Mouse (Mus musculus) induced T-regulatory cell, adult 2 months (primary cell): ENCODE measurements around the gene 1700020D05Rik.
"Not testable (repeated sequence)": the region's sequence is repeated elsewhere in the genome, so short reads cannot be mapped to it uniquely, and the experiment has no call there.

Source experiments
- DNase-seq: peaks from one replicate; pipeline ENCODE4 v3.0.0-alpha.2; 2012; ENCODE audit warnings: low read depth

1700020D05Rik gene

DNA sequence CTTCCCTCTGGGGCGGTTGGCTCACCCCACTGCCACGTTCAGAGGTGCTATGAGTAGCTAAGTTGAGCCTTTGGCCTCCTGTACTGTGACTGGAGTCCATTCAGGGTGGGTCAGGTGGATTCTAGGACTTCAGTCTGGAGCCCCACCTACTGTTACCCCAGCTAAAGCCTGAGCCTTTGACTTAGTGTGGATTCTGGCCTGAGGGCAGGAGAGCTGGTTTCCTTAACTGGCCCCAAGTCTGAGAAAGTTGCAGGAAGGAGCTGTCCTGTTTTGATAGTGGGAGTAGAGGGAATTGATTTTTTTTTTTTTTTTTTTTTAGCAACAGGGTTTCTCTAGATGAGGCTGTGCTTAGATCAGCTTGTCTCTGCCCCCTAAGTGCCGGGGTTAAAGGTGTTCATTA, 9.3 kb downstream of the 1700020D05Rik start:
- no peak for DNase-seq

DNA sequence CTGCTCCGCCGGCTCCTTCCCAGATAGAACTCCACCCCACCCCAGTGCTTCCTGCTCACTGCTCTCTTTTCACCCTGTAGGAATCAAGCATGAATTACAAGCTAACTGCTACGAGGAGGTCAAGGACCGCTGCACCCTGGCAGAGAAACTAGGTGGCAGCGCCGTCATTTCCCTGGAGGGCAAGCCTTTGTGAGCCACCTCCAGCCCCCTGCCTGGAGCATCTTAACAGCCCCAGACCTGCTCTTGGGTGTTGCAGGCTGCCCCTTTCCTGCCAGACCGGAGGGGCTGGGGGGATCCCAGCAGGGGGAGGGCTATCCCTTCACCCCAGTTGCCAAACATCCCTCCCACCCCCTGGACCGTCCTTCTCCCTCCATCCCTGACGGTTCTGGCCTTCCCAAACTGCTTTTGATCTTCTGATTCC, 10.3 kb downstream of the 1700020D05Rik start:
- not testable (repeated sequence) for DNase-seq

DNA sequence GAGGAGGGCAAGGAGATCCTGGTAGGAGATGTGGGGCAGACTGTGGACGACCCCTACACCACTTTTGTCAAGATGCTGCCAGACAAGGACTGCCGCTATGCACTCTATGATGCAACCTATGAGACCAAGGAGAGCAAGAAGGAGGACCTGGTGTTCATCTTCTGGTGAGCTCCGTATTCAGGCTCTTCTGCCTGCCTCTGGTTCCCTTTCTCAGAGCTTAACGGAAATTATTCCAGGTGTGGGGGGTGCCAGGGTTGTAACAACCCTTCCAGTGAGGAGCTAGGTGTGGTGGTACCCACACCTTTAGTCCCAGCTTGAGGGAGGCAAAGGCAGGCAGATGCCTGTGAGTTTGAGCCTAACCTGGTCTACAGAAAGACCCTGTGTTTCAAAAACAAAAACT, 10.9 kb downstream of the 1700020D05Rik start:
- DNase-seq, result no peak

DNA sequence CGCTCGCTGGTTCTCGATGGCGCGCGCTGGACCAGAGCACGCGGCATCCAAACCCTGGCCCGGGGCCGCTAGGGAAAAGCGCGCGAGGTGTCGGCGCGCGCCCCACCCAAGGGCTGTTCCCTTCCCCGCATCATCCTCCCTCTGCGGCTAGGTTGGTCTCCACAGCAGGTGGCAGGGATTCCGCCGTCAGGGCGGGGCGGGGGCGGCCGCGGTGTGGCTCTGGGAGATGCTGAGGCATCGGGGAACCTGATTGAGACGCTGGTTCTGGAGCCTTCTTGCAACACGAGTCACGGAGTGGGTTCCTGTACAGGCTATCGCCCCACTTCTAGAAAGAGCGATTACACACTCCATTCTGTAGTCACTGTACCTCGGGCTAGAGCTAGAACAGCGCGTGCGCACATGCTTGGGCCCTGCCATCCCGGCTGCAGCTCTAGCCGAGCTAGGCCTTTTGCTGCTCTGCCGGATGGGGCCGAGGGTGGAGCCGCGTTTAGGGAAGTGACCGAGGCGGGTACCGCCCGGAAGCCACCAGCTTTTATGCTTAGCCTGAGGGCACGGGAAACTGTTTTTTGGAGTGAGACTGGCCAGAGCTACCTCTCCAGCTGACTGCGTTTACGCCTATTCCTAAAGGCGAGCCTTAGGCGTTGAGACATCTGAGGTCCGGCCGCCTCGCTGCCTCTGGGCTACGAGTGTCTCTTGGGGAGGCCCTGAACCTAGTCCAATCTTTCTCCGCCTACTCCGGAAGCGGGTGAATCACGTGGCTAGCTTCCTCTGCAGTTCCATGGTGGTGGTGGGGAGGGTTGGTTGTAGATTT, 12.5 kb downstream of the 1700020D05Rik start:
- DNase-seq, result peak; percentile 96

DNA sequence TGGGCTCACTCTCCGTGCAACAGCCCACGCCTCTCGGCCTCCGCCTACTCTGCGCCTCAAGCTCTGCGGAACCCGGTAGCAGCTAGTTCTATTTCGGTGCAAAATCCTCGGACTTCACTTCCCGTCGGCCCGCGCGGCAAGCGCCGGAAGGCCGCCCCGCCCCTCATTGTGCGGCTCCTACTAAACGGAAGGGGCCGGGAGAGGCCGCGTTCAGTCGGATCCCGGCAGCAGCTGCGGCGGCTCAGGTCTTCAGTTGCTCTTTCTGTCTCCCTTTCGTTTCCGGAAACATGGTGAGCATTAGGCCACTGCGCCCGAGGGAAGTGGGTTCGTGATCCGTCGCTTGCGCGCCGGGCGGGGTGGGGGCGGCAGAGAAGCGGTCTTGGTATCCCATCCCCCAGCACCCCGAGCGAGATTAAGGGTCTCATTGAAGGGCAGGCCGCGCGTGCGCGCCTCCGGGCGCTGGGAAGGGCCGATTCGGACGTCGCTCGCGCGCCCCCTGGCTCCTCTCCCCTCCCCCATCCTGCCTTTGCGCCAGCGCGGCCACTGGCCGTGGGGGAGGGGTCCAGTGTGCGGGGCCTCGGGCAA, 13.2 kb downstream of the 1700020D05Rik start, which contains the start of gene Cfl1:
Gene Cfl1, plus strand, starts transcription at position 143 of the 585 bp plus-strand sequence.
- peak; percentile 97 for DNase-seq

DNA sequence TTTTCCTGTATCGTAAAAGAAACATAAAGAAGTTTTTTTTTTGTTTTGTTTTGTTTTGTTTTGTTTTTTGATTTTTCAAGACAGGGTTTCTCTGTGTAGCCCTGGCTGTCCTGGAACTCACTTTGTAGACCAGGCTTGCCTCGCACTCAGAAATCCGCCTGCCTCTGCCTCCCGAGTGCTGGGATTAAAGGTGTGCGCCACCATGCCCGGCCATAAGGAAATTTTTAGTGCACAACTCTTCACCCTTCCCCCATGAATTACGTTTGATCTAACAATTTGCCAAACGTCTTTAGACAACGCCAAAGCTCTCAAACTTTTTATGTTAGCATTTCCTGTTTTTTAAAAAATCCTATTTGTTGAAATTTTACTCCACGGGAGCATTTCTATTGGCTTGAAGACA, 13.9 kb downstream of the 1700020D05Rik start:
- DNase-seq, result not testable (repeated sequence)

DNA sequence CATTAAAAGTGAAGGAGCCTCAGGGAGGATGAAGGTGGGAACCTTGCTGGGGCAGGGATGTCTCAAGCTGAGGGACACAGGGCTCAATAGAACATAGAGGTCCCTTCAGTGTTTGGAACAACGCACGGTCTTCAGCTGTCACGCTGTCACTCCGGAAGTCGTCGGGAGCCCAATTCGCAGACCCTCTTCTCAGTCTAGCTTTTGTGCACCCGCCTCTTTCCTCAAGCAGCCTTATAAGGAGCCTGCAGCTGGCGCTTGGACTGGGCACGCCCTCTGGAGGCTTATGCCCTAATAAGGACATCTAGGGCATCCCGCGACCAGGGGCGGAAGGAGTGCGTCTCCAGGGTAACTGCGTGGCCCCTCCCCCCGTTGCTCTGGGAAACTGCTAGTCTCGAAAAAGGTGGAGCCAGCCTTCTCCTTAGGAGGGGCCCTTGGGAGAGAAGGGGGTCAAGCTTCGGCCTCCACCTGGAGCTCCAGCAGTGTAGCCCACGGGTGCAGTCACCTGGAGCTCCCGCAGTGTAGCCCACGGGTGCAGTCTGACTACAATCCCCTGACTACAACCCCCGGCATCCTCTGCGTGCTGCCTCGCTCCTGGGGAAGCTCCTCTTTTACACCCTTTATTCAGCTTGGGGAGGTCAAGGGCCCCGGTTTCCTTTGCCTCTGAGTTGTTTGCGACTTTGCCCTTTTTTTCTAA, 14.6 kb downstream of the 1700020D05Rik start:
- peak; percentile 99 for DNase-seq

DNA sequence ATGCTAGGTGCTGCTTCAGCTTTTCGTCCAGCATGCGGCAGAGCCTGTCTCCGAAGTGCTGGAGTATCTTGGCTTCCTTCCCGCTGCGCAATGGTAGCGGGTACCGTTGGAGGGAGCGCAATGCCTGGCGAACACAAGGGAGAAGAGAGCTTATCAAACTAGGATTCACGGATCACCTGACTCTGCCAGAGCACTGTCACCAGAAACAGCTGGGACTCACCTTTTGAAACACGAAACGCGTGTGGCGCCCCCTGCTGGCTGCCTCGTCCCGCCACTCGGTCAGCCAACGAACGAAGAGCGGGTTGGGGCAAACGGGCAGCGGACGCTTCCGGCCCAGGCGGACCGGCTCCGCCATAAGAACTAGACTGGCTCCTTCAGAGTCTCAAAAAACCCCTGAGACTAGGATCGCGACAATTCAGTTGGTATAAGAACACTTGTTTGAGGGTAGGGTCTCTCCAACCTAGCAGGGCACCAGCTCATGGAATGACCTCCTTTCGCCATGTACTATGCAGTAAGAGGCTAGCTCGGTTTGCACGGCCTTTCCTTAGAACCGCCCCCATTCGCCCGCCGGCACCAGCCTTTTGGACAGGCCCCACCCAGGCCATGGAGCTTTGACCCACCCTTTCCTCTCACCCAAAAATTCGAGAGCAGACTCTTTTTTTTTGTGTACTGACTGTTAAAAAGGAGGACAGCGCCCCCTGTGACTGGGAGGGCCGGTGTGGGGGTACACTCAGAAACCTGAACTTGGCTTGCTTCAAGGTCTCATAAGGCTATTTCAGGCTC, 15.6 kb downstream of the 1700020D05Rik start, which contains the start of gene Mus81:
Gene Mus81, minus strand, starts transcription at position 635 of the 783 bp plus-strand sequence.
- DNase-seq, result peak; percentile 99

DNA sequence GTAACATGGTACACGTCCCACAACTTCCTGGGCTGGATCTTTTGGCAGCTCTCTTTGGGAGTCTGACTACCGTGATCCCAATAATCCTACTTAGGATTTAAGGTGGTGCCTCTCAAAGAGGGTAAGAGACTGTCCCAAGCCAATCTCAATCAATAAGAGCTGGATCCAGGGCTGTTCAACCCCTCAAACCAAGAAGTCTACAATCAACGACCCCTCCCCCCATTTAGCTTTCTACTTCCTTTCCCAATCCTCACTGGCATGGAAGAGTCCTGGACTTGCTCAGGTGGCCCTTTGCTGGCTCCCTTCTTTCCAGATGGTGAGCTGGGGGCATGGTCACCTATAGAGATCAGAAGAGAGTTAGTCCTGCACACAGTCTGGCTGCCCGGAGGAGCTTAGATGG, 16.8 kb downstream of the 1700020D05Rik start:
- DNase-seq, result no peak

DNA sequence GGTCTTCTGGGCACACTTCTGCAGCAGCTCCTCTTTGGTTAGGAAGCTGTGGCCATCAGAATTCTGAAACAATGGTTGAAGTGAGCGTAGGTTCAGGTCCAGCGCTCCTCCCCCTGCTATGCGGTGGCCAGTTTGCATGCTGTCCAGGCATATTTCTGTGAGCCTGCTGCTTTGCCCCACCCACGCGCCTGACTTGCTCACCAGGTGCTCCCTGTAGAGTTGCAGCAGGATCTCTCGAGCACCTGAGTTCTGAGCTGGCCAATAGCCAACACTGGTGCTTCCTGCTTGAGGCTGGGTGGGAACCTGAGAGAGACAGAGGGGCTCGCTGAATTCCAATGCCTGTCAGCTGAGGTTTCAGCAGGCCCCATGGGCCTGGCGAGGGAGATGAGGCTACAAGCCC, 17.3 kb downstream of the 1700020D05Rik start:
- DNase-seq, result no peak

DNA sequence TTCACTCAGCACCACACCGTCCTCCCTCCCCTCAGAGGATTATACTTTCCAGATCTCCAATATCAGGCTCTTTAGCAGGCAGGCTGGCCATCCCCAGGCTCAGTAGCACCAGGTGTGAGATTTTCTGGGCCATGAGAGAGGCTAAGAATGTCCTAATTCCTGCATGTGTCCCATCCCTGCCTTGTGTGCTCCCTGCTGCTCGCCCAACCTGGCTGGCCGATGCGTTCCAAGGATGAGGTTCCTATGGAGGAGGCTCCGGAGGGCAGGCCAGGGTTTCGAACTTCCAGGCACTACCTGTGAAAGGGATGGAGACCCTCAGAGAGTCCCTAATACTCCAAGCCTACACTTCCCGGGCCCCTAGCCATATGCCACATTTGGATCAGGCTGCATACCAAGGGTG, 17.8 kb downstream of the 1700020D05Rik start:
- DNase-seq, result no peak

DNA sequence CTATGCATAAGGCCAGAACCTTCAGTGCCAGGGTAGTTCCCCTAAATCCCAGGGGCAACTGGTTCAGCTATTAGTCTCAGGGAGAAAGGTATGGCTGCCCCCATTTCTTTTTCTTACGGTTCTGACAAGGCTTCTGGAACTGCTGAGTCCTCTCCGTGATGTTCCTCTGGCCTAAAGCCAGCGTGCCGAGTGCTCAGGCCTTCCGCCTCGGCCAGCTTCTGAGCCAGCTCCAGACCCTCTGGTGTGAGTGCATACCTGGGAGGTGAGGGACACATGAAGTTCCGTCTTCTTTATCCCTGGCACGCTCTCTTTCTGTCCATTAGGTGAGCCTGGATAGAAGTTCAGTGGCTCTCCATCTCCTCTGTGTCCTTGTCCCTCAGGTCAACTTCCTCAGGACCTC, 18.2 kb downstream of the 1700020D05Rik start:
- no peak for DNase-seq

DNA sequence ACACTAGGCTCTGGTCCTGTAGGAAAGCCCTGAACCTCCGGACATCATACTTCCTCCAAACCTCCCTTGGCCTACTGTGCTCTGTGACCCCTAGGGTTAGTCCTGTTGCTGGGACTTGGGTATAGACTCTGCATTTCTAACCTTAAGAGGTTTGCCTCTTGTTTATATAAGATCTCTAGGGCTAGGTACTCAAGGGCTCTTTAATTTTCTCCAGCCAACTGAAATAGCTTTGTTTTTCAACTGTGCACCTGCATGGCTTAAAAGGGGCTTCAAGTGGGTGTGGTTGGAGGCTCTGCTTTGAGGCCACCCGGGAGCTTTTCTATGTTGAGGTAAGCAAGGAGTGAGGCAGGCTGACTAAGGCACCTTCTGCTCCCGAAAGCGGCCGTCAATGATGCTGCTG, 19.1 kb downstream of the 1700020D05Rik start:
- no peak for DNase-seq

DNA sequence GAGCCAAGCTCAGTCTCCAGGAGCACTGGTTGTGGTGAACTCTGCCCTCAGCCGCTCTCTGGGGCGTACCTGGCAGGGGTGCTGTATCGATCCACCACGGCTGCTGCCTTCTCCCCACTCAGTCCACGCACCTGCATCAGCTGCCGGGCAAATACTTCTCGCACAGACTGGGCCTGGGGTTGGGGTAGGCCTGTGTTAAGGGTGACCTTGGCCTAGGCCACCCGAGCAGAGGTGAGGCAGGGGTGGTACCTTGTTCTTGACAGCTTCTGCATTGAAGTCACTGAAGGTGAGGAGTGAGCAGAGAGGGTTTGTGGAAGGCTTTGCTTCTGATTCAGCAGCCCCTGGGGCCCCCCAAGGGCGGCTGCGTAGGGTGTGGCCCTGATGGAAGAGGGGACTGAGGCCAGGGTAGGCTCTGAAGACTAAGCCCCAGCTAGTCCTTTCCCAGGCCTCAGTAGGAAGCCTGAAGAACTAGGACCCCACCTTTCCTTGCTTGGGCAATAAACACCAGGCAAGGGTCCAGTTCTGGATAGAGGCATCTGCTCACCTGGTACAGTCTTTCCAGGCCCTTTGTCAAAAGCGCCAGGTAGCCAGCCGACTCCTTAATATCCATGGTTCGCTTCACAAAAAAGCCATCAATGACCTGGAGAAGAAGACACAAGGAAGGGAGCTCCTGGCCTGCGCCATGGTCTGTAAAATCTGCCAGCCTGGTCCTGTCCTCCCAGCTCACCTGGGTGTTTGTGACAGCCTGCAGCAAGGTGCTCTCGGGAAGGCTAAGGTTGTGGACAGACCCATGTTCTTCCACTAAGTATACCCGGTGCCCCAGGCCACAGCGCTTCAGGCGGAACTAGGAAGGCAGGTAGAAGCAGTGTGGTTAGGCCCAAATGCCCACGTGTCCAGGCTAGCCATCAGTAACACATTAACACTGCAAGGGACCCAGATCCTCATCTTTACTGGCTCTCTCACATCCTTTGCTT, 19.9 kb downstream of the 1700020D05Rik start:
- no peak for DNase-seq

DNA sequence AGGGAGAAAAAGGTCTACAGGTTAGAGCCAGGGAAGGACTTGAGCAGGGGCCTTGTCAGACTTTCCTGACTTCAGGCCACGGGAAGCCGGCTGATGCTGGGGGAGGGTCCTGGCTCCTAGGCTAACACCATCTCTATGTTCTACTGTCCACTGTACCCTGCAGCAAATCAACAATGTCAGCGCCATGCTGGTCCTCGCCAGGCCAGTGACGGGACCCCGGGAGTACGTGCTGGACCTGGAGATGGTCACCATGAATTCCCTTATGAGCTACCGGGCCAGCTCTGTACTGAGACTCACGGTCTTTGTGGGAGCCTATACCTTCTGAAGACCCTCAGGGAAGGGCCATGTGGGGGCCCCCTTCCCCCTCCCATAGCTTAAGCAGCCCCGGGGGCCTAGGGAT, 22.2 kb downstream of the 1700020D05Rik start:
- DNase-seq, result no peak

DNA sequence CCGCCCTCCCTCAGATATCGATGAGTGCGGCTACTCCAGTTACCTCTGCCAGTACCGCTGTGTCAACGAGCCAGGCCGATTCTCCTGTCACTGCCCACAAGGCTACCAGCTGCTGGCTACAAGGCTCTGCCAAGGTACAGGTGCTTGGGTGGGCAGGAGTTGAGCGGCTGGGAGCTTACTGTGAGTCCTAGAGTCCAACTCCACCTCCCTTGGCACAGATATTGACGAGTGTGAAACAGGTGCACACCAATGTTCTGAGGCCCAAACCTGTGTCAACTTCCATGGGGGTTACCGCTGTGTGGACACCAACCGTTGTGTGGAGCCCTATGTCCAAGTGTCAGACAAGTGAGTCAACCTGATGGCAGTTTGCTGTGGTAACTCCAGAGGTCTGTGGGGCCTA, 23.6 kb downstream of the 1700020D05Rik start:
- no peak for DNase-seq

DNA sequence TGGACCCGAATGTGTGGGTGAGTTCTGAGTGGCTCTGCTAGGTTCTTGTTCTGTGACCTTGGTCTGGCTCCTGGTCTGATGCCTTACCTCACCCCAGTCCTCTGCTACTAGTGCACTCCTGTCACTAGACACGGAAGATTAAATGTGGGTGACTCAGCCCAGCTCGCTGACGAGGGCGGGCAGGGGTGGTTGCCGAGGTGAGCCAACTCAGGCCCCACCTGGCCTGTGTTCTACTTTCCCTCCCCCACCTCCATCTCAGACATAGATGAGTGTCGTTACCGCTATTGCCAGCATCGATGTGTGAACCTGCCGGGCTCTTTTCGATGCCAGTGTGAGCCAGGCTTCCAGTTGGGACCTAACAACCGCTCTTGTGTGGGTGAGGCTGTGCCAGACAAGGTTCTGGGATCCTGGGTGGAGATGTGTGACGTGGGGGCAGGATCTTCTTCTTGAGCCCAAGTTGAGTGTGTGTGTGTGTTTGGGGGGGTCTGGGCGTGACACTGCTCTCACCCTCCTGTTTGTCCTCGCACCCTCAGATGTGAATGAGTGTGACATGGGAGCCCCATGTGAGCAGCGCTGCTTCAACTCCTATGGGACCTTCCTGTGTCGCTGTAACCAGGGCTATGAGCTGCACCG, 25.8 kb downstream of the 1700020D05Rik start:
- DNase-seq, result no peak

DNA sequence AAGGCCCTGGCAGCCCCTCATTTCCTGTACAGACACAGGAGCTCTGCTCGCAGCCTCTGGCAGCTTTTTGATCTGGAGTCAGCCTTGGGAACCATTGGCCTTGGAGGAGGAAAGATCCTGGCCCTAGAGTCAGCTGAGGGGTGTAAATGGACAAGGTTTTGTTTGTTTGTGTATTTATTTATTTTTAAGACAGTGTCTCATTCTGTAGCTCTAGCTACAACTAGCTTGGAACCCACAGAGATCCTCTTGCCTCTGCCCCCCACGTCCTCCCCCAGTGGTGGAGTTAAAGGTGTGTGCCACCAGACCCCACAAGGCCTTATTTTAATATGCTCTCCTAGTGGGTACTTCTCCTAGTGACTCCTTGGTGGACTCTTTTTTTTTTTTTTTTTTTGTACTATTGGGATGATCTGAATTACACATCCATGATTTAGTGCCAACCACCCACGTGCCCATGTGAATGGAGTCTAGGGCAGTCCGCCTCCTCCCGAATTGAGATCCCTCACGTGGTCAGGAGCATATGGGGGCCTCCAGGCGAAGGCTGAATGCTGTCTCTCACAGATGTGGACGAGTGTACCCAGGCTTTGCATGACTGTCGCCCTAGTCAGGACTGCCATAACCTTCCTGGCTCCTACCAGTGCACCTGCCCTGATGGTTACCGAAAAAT, 26.5 kb downstream of the 1700020D05Rik start:
- DNase-seq, result no peak

DNA sequence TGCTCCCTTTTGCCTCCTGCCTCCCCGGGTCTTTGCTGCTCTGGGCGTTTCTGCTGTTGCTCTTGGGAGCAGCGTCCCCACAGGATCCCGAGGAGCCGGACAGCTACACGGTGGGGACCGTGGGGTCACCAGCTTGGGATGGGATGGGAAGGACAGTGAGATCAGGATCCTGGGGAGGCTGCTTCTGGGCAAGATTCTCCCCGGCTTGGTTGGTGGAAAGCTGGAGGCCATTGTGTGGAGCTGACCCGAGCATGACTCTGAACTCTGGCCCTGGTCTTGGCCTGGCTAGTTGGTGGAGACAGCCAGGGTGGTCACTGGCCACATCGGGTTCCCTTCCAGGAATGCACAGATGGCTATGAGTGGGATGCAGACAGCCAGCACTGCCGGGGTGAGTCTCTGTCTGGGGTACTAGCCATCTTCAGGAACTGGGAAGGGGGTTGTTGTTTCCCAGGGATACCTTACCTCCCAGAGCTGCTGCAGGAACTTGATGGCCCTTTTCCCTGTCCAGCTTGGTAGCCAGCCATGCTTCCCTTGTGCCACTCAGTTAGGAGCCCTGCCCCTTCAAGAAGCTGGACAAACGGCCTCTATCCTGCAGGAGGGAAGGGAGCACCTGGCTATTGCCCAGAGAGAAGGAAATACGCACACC, 28.4 kb downstream of the 1700020D05Rik start:
- DNase-seq, result no peak
